Mouse (Mus musculus) limb, embryonic 10.5 days (tissue): Measurements from ENCODE around the gene Sgip1. TPM values are rescaled to one million over a fixed set of nuclear protein-coding genes. Genes with fewer than 3 reads are reported as not detected.

Source experiments
- DNase-seq: peaks from one replicate; pipeline ENCODE4 v3.0.0-alpha.2; 2017; ENCODE audit warnings: low spot score
- H3K27ac ChIP-seq: fragments of 300-500 bp; sonication (generic); 2 replicates; pipeline ENCODE4 v1.5.1; 2016; ENCODE audit warnings: mild to moderate bottlenecking
- H3K27me3 ChIP-seq: fragments of 300-500 bp; sonication (generic); 2 replicates; pipeline ENCODE4 v1.6.1; 2016; ENCODE audit warnings: low read depth, mild to moderate bottlenecking; ENCODE audit not compliant: poor library complexity, severe bottlenecking
- H3K36me3 ChIP-seq: fragments of 300-500 bp; sonication (generic); 2 replicates; pipeline ENCODE4 v1.6.1; 2016; ENCODE audit warnings: mild to moderate bottlenecking, moderate library complexity
- H3K4me1 ChIP-seq: fragments of 300-500 bp; sonication (generic); 2 replicates; pipeline ENCODE4 v1.6.1; 2016
- H3K4me3 ChIP-seq: fragments of 300-500 bp; sonication (generic); 2 replicates; pipeline ENCODE4 v1.5.1; 2016; ENCODE audit warnings: mild to moderate bottlenecking, moderate library complexity
- H3K9me3 ChIP-seq: fragments of 300-500 bp; sonication (generic); replicated peaks from 2 replicates; pipeline ENCODE4 v1.6.1; 2016; ENCODE audit warnings: mild to moderate bottlenecking
- WGBS: fragments of 180-500 bp; shearing (Covaris S2); methylation state at CpG from one replicate; pipeline ENCODE4 v1.1.7; 2016; 5-methylcytosine and 5-hydroxymethylcytosine counted together
- polyA plus RNA-seq: library from polyadenylated mRNA; unstranded; fragments of >200 nt; fragmentation: Nextera tagmentation; extraction: Ambion mirVana; gene quantifications from 2 replicates; pipeline ENCODE4 v1.2.1, GENCODE M21; 2016

Sgip1 gene
- polyA plus RNA-seq, 1 experiment from 2014 or later = 6.2 TPM

DNA sequence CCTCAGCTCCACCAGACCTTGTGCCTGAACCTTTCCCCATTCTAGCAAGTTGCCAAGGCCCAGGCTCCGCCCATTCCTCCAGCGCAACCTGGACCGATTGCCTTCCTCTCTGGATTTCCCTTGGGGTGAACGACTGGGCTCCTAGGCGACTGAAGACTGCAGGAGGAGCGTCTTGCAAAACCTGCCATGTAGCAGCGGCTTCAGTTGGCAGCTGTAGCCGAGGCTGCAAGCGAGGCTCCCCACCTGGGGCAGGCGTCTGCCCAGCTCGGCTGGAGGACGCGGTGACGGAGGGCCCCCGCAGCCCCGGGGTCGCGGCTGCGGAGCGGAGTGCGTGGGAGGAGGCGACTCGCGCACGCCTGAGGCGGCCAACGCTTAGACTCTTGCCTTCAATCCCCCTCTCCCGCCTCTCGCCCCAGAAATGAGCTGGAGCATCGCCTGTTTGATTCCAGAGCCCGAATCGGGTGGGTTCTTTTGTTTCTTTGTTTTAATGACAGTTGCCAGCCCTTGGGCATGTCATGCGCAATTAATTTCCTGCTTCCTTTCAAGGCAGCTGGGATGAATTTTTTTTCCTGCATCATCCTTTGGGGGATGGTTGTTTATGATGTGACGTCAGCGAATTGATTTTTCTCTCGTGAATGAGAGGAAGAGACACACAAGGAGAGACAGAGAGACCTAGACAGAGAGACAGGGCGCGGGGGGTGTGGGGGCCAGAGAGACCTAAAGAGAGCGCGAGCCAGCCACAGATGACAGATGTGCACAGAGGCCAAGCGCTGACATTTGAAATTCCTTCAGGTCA, 18.2 kb downstream of the Sgip1 start:
- no peaks in the 10 kb centered on the region for H3K9me3 ChIP-seq
- H3K27me3 ChIP-seq = no peaks in the 10 kb centered on the region
- H3K4me3 ChIP-seq = peak overlapping the region; percentile 73
- WGBS = under 1% methylated on average over 41 of the region's 41 CpGs
- H3K36me3 ChIP-seq = no peaks in the 10 kb centered on the region
- H3K4me1 ChIP-seq = peaks cover 18% of the 10 kb centered on the region; the same call in 1 of the 2 replicates
- DNase-seq = peak; percentile 65
- H3K27ac ChIP-seq = peak overlapping the region; percentile 88

DNA sequence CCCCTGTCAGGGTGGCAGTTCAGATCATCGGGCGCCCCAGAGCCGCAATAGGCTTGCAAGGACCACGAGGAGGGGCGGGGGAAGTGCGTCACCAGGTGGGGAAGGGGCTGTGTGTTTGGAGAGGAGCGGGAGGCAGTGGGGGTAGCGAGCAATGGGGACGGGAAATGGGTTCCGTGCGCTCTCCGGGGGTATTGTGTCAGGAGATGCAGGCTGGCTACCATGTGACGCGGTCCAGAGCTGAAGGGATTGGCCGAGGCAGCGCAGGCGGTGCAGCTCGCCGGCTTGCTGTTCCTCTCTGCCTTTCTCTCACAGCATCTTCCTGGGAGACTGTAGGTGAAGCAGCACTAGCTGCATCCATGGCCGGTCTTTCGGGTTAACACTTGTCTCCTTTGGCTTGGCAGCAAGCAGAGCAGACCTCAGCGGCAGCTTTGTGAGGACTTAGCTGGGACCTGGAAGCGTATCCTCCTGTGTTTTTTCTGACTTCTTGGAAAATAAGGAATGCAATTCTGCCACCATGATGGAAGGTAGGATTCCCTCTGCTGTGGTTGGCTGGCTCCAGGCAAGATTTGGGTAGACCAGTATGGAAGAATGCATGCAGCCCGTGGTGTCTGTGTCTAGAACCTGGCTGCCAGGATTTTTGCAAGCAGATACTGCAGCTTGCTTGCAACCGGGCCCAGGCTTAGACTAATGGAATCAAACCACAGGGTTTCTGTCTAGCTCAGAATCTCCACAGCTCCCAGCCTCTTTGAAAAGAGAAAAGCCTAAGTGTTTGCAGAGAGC, 19.1 kb downstream of the Sgip1 start:
- H3K27me3 ChIP-seq = no peaks in the 10 kb centered on the region
- DNase-seq = peak; percentile 84
- peaks cover 18% of the 10 kb centered on the region; the same call in 1 of the 2 replicates for H3K4me1 ChIP-seq
- peak overlapping the region; percentile 88 for H3K27ac ChIP-seq
- no peaks in the 10 kb centered on the region for H3K9me3 ChIP-seq
- peak overlapping the region; percentile 73 for H3K4me3 ChIP-seq
- no peaks in the 10 kb centered on the region for H3K36me3 ChIP-seq
- 3% methylated on average over 25 of the region's 25 CpGs for WGBS

DNA sequence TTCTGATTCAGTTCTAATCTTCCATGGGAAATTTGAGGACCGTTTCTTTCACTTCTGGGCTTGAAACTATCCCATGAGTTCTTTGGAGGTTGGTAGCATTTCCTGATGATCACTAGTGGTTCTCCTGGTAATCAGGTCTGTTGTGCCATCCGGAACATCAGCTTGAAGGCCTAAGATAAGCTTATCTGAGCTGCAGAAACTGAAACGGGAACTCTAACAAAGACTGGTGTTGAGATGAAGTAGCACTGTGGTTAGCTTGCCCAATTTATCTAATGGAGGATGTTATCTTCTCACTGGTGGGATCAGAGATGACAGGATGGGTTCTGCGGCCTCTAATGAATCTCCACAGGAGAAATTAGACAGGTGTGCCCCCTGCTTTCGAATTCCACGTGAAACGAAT, 21.0 kb downstream of the Sgip1 start:
- Histone ChIP-seq H3K27ac (no peak overlapping the region), H3K4me3 (no peak overlapping the region), H3K4me1 (peaks cover 18% of the 10 kb centered on the region; the same call in 1 of the 2 replicates), H3K27me3 (no peaks in the 10 kb centered on the region), H3K36me3 (no peaks in the 10 kb centered on the region), H3K9me3 (no peaks in the 10 kb centered on the region)
- no peak for DNase-seq
- 86% methylated on average over 7 of the region's 7 CpGs for WGBS

DNA sequence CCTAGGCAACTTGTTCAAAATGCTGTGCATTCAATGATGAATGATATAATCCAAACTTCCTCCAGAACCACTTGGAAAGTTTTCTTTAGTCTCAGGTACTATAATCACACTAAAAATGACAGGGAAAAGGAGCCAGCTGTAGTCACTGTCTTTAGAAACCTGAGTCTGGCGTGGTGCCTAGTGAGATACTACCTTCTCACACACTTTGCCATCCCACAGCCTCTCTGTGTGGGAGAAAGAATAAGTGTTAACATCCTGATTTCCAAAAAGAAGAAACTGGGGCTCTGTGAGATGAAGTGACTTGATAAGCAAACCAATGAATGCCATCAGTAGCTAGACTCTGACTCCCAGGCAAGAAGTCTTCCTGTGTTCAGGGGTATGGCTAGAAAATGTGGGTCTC, 28.0 kb downstream of the Sgip1 start:
- H3K27me3 ChIP-seq = no peaks in the 10 kb centered on the region
- H3K9me3 ChIP-seq = no peaks in the 10 kb centered on the region
- H3K36me3 ChIP-seq = no peaks in the 10 kb centered on the region
- H3K4me1 ChIP-seq = no peaks in the 10 kb centered on the region
- no peak overlapping the region for H3K27ac ChIP-seq
- WGBS = 86% methylated on average over 1 of the region's 1 CpGs
- H3K4me3 ChIP-seq = no peak overlapping the region
- DNase-seq = no peak

DNA sequence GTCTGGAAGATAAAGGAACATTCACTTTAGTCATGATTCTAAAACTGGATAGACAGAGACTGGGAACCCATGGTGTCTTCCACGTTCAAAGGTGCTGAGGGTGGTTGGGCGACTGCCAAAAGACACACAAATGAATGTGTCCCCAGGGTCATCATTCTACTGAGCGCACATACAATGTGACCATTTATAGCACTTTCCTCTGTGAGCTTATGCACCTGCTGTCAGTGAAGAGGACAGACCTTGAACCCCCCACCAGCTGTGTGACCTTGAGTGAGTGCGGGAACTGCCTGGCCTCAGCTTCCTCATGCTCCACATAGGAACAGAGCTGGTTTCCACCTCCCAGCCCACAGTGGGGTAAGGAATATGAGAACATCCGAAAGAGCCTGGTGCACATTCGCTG, 28.8 kb downstream of the Sgip1 start:
- 92% methylated on average over 6 of the region's 6 CpGs for WGBS
- Histone ChIP-seq H3K36me3 (no peaks in the 10 kb centered on the region), H3K4me1 (0 out of 2 replicates have a peak, but pooled peaks cover 2% of the 10 kb centered on the region), H3K9me3 (no peaks in the 10 kb centered on the region), H3K4me3 (no peak overlapping the region), H3K27me3 (no peaks in the 10 kb centered on the region), H3K27ac (no peak overlapping the region)
- DNase-seq = no peak

DNA sequence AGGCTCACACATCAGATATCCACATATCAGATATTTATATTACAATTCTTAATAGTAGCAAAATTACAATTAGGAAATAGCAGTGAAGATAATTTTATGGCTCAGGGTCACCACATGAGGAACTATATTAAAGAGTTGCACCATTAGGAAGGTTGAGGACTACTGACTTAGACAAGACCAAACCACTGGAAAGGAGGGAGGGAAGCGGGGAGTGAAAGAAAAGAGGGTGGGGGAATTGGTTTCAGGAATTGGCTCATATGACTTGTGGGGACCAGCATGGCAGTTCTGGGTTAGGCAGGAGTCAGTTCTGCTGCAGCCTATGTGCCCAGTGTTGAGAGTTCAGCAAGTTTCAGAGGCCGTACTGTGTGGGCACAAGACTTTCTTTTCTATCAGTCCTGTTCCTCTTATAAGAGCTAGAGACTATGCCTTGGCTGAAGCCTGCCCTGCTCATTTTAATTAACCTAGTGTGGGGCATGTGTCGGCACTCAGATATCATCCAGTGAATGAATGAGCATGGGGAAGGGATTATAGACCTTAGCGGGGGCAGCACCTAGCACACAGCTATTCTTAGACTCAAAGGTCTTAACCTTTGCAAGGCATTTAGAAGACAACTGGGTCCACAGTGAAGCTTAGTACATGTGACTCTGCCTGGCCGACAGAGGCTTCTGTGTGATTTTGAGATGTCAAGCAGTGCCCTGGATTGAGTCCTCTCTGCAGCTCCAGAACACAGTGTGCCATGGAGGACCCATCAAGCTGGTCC, 30.7 kb downstream of the Sgip1 start:
- no peaks in the 10 kb centered on the region for H3K9me3 ChIP-seq
- 76% methylated on average over 5 of the region's 5 CpGs for WGBS

DNA sequence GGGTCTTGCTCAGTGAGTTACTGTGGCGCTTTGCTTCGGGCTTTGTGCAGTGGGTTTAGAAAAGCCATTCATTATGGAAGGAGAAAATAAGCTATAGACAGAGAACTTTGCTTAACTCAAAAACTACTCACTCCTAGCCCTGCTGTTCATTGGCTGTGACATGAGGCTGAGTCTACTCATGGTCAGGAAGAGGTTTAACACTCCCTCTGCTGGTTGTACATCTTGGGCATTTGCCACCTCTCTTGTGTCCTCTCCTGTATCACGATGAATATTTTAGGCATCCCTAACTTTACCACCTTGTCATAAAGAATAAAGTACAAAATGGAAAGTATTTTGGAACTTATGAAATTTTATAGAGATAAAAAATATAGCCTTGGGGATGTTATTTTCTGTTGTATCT, 32.1 kb downstream of the Sgip1 start:
- no peak overlapping the region for H3K27ac ChIP-seq
- H3K9me3 ChIP-seq = no peaks in the 10 kb centered on the region
- 94% methylated on average over 3 of the region's 3 CpGs for WGBS
- no peaks in the 10 kb centered on the region for H3K36me3 ChIP-seq
- no peak overlapping the region for H3K4me3 ChIP-seq
- H3K4me1 ChIP-seq = peaks cover 18% of the 10 kb centered on the region
- no peaks in the 10 kb centered on the region for H3K27me3 ChIP-seq
- DNase-seq = no peak

More for the DNA sequence above, 30.7 kb downstream of the Sgip1 start:
- H3K4me1 ChIP-seq = peaks cover 18% of the 10 kb centered on the region
- no peaks in the 10 kb centered on the region for H3K36me3 ChIP-seq
- DNase-seq = no peak
- H3K4me3 ChIP-seq = no peak overlapping the region
- no peak overlapping the region for H3K27ac ChIP-seq
- no peaks in the 10 kb centered on the region for H3K27me3 ChIP-seq

DNA sequence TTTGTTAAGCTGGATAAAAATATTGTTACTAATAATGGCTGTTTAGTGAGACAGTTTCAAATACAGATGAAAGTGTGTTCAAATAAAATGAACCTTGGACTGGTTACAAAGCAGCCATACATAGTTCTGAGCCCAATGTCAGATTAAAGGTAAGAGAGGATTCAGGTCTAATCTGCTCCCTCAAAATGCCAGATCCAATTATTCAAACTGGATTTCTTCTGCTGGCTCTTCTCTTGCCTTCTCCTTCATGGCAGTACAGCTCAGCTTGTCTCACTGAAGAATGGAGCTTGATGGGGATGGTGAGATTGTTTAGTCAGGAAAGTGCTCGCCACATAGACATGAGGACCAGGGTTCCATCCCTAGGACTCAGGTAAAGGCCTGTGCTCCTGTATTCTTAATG, 32.7 kb downstream of the Sgip1 start:
- H3K4me1 ChIP-seq = peaks cover 18% of the 10 kb centered on the region
- DNase-seq = no peak
- H3K9me3 ChIP-seq = no peaks in the 10 kb centered on the region
- H3K27me3 ChIP-seq = no peaks in the 10 kb centered on the region
- 93% methylated on average over 1 of the region's 1 CpGs for WGBS
- no peak overlapping the region for H3K27ac ChIP-seq
- H3K4me3 ChIP-seq = no peak overlapping the region
- no peaks in the 10 kb centered on the region for H3K36me3 ChIP-seq

DNA sequence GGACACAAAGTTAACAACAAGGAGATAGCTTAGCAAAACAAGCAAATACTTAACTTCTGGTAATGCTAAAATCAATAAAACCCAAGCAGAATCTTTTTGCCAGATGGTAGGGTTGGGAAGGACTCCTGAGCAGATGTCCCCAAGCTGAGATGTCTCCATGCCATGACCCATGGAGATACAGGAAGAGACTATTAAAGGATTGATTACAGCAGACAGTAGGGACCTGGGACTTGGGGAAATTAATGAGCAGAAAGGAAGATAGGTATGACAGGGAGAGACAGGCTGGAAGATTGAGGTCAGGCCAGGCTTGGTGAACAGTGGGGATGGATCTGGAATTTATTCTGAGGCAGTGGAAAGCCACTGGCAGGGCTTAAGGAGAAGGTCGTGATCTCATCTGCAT, 33.5 kb downstream of the Sgip1 start:
- Histone ChIP-seq H3K9me3 (no peaks in the 10 kb centered on the region), H3K4me3 (no peak overlapping the region), H3K27me3 (no peaks in the 10 kb centered on the region), H3K27ac (peak overlapping the region; percentile 64; the same call in 1 of the 2 replicates), H3K4me1 (peaks cover 18% of the 10 kb centered on the region), H3K36me3 (no peaks in the 10 kb centered on the region)
- WGBS = 43% methylated on average over 1 of the region's 1 CpGs
- DNase-seq = no peak

DNA sequence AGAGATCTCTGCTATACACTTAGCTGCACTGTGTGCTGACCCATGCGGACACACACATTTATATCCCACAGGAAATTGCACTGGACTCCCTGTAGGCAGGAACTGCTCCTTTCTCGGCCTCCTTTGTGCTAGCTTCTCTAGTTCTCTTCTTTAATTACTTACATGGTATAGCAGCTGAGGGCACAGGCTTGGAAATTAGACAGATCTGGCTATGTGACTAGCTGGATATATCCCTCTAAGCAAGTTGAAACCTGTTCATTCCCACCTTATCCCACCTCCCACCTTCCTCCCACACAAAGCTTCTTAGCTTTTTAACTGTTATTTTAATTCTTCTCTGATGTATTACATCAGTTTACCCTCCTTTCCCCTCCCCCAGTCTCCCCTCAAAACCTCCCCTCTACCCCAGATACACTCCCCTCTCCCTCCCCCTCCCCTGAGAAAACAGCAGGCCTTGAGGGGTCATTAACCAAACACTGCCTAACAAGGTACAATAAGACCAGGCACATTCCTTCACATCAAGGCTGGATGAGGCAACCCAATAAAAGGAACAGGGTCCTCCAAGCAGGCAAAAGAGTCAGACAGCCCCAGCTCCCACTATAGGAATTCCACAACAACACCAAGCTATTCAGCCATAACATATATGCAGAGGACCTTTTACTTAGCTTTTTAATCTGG, 34.6 kb downstream of the Sgip1 start:
- peaks cover 18% of the 10 kb centered on the region for H3K4me1 ChIP-seq
- DNase-seq = no peak
- H3K27ac ChIP-seq = peak overlapping the region; percentile 64
- no peaks in the 10 kb centered on the region for H3K36me3 ChIP-seq
- H3K9me3 ChIP-seq = no peaks in the 10 kb centered on the region
- H3K4me3 ChIP-seq = no peak overlapping the region
- WGBS = 45% methylated on average over 2 of the region's 2 CpGs
- no peaks in the 10 kb centered on the region for H3K27me3 ChIP-seq

DNA sequence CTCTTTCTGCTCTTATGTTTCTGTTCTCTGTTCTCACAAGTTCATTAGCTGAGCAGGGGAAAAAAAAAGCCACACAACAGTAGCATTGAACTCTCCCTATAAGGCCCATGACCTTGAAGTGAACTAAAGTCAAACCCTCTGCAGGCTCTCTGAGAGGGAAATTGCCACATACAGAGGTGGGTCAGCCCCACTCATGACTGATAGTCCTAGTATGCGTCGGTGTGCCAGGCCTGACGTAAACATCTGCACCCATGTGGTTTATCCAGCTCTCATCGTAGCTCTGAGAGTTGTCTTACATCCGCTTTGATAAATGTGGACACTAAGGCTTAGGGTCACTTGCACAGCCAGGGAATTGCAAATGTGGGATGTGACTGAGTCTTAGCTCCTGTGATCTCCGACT, 38.8 kb downstream of the Sgip1 start:
- DNase-seq = no peak
- no peak overlapping the region for H3K27ac ChIP-seq
- no peaks in the 10 kb centered on the region for H3K9me3 ChIP-seq
- no peak overlapping the region for H3K4me3 ChIP-seq
- no peaks in the 10 kb centered on the region for H3K27me3 ChIP-seq
- 88% methylated on average over 6 of the region's 6 CpGs for WGBS
- peaks cover 19% of the 10 kb centered on the region for H3K4me1 ChIP-seq
- no peaks in the 10 kb centered on the region for H3K36me3 ChIP-seq

DNA sequence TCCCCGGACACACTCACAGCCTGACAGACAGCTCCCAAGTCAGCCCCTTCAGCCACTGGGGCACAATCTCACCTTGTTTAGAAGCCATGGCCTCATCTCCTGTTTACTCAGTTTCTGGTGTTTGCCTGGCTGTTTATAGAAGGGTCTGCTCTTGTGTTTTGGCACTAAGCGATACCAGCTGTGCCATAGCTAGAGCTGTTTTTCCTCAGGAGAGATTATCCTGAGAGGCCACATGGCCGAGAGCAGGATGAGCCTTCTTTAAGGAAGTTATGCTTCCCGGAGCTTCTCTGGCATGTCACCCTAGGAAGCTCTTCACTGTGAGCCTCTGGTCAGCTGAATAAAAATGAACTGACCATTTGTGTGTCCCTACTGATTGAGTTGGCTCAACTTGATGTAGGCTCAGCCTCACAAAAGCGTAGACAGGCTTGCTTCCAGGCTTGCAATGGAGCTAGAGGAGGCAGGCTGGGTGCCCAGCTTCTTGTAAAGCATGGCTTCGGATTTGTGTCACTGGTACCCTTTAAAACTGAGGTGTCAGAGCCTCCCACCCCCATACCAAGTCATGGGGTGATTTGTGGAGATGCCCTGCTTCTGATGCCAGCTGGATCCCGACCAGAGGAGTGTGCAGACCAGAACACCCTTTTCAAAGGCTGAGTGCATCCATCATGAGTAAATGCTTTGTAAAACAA, 42.1 kb downstream of the Sgip1 start:
- H3K27me3 ChIP-seq = no peaks in the 10 kb centered on the region
- no peak overlapping the region for H3K27ac ChIP-seq
- no peak for DNase-seq
- no peak overlapping the region for H3K4me3 ChIP-seq
- 0 out of 2 replicates have a peak, but pooled peaks cover 3% of the 10 kb centered on the region for H3K4me1 ChIP-seq
- H3K36me3 ChIP-seq = no peaks in the 10 kb centered on the region
- 71% methylated on average over 7 of the region's 7 CpGs for WGBS
- no peaks in the 10 kb centered on the region for H3K9me3 ChIP-seq
